Mouse (Mus musculus): ENCODE data around the gene Stim1. TPM values are rescaled to one million over a fixed set of nuclear protein-coding genes. Genes with fewer than 3 reads are reported as not detected.

Gene Stim1
- total and polyA plus RNA-seq, 2 experiments, result 15.7 to 28.0 TPM

- Histone ChIP-seq H3K79me2 (ENCODE audit: control insufficient read depth, insufficient read depth, low read length) (no peaks in the 10 kb centered on the region), H3K4me3 (ENCODE audit: insufficient read depth, low read depth, low read length) (no peak overlapping the region), H3K9ac (ENCODE audit: low read depth, low read length) (no peak overlapping the region), H3K36me3 (ENCODE audit: control insufficient read depth, insufficient read depth, low read length) (peaks cover 5% of the 10 kb centered on the region; the same call in 1 of the 2 replicates), H3K27ac (replicated peaks; ENCODE audit: insufficient read depth, low read depth, low read length) (no peak overlapping the region), H3K4me1 (ENCODE audit: control insufficient read depth, insufficient read depth, low read length) (peaks cover 2% of the 10 kb centered on the region; the same call in 1 of the 2 replicates), H3K27me3 (ENCODE audit: control insufficient read depth, insufficient read depth, low read length) (no peaks in the 10 kb centered on the region)
- DNase-seq (ENCODE audit: extremely low read depth, low read depth, low spot score), result no peak
- TF ChIP-seq POLR2A (IDR thresholded peaks at IDR 0.05; ENCODE audit: extremely low read depth, insufficient read depth, low read length) (no peak), CTCF (IDR thresholded peaks at IDR 0.05; ENCODE audit: low read depth, low read length) (no peak)
- 83% methylated on average over 6 of the region's 6 CpGs for WGBS
Measured at GRCm38 (mm10) chr7:102226051-102226450, 41.6 kb upstream of the Stim1 start.

- H3K4me3 ChIP-seq (ENCODE audit: insufficient read depth, low read depth, low read length), result no peak overlapping the region
- no peaks in the 10 kb centered on the region for H3K27me3 ChIP-seq (ENCODE audit: control insufficient read depth, insufficient read depth, low read length)
- TF ChIP-seq POLR2A (IDR thresholded peaks at IDR 0.05; ENCODE audit: extremely low read depth, insufficient read depth, low read length), result no peak
- no peak for TF ChIP-seq CTCF (IDR thresholded peaks at IDR 0.05; ENCODE audit: low read depth, low read length)
- H3K9ac ChIP-seq (ENCODE audit: low read depth, low read length), result no peak overlapping the region
- WGBS, result 84% methylated on average over 4 of the region's 4 CpGs
- no peaks in the 10 kb centered on the region for H3K79me2 ChIP-seq (ENCODE audit: control insufficient read depth, insufficient read depth, low read length)
- no peak for DNase-seq (ENCODE audit: extremely low read depth, low read depth, low spot score)
- no peak overlapping the region for H3K27ac ChIP-seq (replicated peaks; ENCODE audit: insufficient read depth, low read depth, low read length)
- H3K4me1 ChIP-seq (ENCODE audit: control insufficient read depth, insufficient read depth, low read length), result peaks cover 2% of the 10 kb centered on the region; the same call in 1 of the 2 replicates
- peaks cover 5% of the 10 kb centered on the region; the same call in 1 of the 2 replicates for H3K36me3 ChIP-seq (ENCODE audit: control insufficient read depth, insufficient read depth, low read length)
Measured at GRCm38 (mm10) chr7:102228049-102228670, 39.4 kb upstream of the Stim1 start.

GRCm38 (mm10) chr7:102229814-102230213, 37.8 kb upstream of the Stim1 start:
- H3K27me3 ChIP-seq (ENCODE audit: control insufficient read depth, insufficient read depth, low read length), result no peaks in the 10 kb centered on the region
- 89% methylated on average over 6 of the region's 6 CpGs for WGBS

GRCm38 (mm10) chr7:102233059-102233458, 34.5 kb upstream of the Stim1 start:
- TF ChIP-seq POLR2A (IDR thresholded peaks at IDR 0.05; ENCODE audit: extremely low read depth, insufficient read depth, low read length), result no peak
- no peak for TF ChIP-seq CTCF (IDR thresholded peaks at IDR 0.05; ENCODE audit: low read depth, low read length)
- H3K4me1 ChIP-seq (ENCODE audit: control insufficient read depth, insufficient read depth, low read length), result no peaks in the 10 kb centered on the region
- H3K4me3 ChIP-seq (ENCODE audit: insufficient read depth, low read depth, low read length), result no peak overlapping the region
- no peak overlapping the region for H3K9ac ChIP-seq (ENCODE audit: low read depth, low read length)
- no peaks in the 10 kb centered on the region for H3K27me3 ChIP-seq (ENCODE audit: control insufficient read depth, insufficient read depth, low read length)
- 82% methylated on average over 4 of the region's 4 CpGs for WGBS
- H3K79me2 ChIP-seq (ENCODE audit: control insufficient read depth, insufficient read depth, low read length), result no peaks in the 10 kb centered on the region
- peaks cover under 1% of the 10 kb centered on the region; the same call in 1 of the 2 replicates for H3K36me3 ChIP-seq (ENCODE audit: control insufficient read depth, insufficient read depth, low read length)
- no peak overlapping the region for H3K27ac ChIP-seq (replicated peaks; ENCODE audit: insufficient read depth, low read depth, low read length)
- DNase-seq (ENCODE audit: extremely low read depth, low read depth, low spot score), result no peak

More at GRCm38 (mm10) chr7:102229814-102230213, 37.8 kb upstream of the Stim1 start:
- Histone ChIP-seq H3K36me3 (ENCODE audit: control insufficient read depth, insufficient read depth, low read length) (peaks cover 5% of the 10 kb centered on the region; the same call in 1 of the 2 replicates), H3K9ac (ENCODE audit: low read depth, low read length) (no peak overlapping the region), H3K27ac (replicated peaks; ENCODE audit: insufficient read depth, low read depth, low read length) (no peak overlapping the region), H3K79me2 (ENCODE audit: control insufficient read depth, insufficient read depth, low read length) (no peaks in the 10 kb centered on the region), H3K4me1 (ENCODE audit: control insufficient read depth, insufficient read depth, low read length) (no peaks in the 10 kb centered on the region), H3K4me3 (ENCODE audit: insufficient read depth, low read depth, low read length) (no peak overlapping the region)
- DNase-seq (ENCODE audit: extremely low read depth, low read depth, low spot score), result no peak
- TF ChIP-seq CTCF (IDR thresholded peaks at IDR 0.05; ENCODE audit: low read depth, low read length) (no peak), POLR2A (IDR thresholded peaks at IDR 0.05; ENCODE audit: extremely low read depth, insufficient read depth, low read length) (no peak)

- H3K27me3 ChIP-seq (ENCODE audit: control insufficient read depth, insufficient read depth, low read length), result no peaks in the 10 kb centered on the region
- H3K4me1 ChIP-seq (ENCODE audit: control insufficient read depth, insufficient read depth, low read length), result no peaks in the 10 kb centered on the region
- H3K36me3 ChIP-seq (ENCODE audit: control insufficient read depth, insufficient read depth, low read length), result peaks cover 8% of the 10 kb centered on the region; the same call in 1 of the 2 replicates
- no peak overlapping the region for H3K4me3 ChIP-seq (ENCODE audit: insufficient read depth, low read depth, low read length)
- H3K79me2 ChIP-seq (ENCODE audit: control insufficient read depth, insufficient read depth, low read length), result peaks cover 7% of the 10 kb centered on the region; the same call in 1 of the 2 replicates
- no peak overlapping the region for H3K27ac ChIP-seq (replicated peaks; ENCODE audit: insufficient read depth, low read depth, low read length)
- TF ChIP-seq CTCF (IDR thresholded peaks at IDR 0.05; ENCODE audit: low read depth, low read length) (no peak), POLR2A (IDR thresholded peaks at IDR 0.05; ENCODE audit: extremely low read depth, insufficient read depth, low read length) (no peak)
- 86% methylated on average over 8 of the region's 8 CpGs for WGBS
- no peak for DNase-seq (ENCODE audit: extremely low read depth, low read depth, low spot score)
- H3K9ac ChIP-seq (ENCODE audit: low read depth, low read length), result no peak overlapping the region
Measured at GRCm38 (mm10) chr7:102238686-102239286, 28.8 kb upstream of the Stim1 start.

GRCm38 (mm10) chr7:102239591-102239990, 28.0 kb upstream of the Stim1 start:
- TF ChIP-seq CTCF (IDR thresholded peaks at IDR 0.05; ENCODE audit: low read depth, low read length) (no peak), POLR2A (IDR thresholded peaks at IDR 0.05; ENCODE audit: extremely low read depth, insufficient read depth, low read length) (no peak)
- Histone ChIP-seq H3K4me1 (ENCODE audit: control insufficient read depth, insufficient read depth, low read length) (peaks cover 4% of the 10 kb centered on the region; the same call in 1 of the 2 replicates), H3K9ac (ENCODE audit: low read depth, low read length) (no peak overlapping the region), H3K36me3 (ENCODE audit: control insufficient read depth, insufficient read depth, low read length) (peaks cover 8% of the 10 kb centered on the region; the same call in 1 of the 2 replicates), H3K79me2 (ENCODE audit: control insufficient read depth, insufficient read depth, low read length) (peaks cover 10% of the 10 kb centered on the region; the same call in 1 of the 2 replicates), H3K27me3 (ENCODE audit: control insufficient read depth, insufficient read depth, low read length) (no peaks in the 10 kb centered on the region), H3K4me3 (ENCODE audit: insufficient read depth, low read depth, low read length) (no peak overlapping the region), H3K27ac (replicated peaks; ENCODE audit: insufficient read depth, low read depth, low read length) (no peak overlapping the region)
- DNase-seq (ENCODE audit: extremely low read depth, low read depth, low spot score), result no peak
- 93% methylated on average over 16 of the region's 16 CpGs for WGBS
